Mouse (Mus musculus): ENCODE results near the gene Fdxr.
A peak's percentile ranks its signal among the peaks of the same experiment; 100 is the strongest.

Fdxr gene

GRCm38 (mm10) chr11:115276780-115277603 lies at the start of gene Fdxr:
TSS of gene Fdxr (minus strand) at chr11:115277050.
- peak; percentile 67; the same call in 1 of the 2 replicates for TF ChIP-seq GATA4 (IDR thresholded peaks at IDR 0.05; ENCODE audit: insufficient replicate concordance, low read length)

DNA sequence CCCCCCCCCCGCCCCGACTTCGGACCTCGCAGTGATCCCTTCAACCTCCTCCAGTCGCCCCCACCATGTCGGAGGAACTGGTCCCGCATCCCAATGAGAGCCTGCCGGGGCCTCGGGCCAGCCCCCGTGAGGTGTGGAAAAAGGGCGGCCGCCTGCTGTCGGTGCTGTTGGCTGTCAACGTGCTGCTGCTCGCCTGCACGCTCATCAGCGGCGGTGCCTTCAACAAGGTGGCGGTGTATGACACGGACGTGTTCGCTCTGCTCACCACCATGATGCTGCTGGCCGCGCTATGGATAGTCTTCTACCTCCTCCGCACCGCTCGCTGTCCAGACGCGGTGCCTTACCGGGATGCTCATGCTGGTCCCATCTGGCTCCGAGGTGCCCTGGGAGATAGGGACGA lies 46.5 kb upstream of the Fdxr start:
- TF ChIP-seq GATA4 (IDR thresholded peaks at IDR 0.05; ENCODE audit: insufficient replicate concordance, low read length): no peak

DNA sequence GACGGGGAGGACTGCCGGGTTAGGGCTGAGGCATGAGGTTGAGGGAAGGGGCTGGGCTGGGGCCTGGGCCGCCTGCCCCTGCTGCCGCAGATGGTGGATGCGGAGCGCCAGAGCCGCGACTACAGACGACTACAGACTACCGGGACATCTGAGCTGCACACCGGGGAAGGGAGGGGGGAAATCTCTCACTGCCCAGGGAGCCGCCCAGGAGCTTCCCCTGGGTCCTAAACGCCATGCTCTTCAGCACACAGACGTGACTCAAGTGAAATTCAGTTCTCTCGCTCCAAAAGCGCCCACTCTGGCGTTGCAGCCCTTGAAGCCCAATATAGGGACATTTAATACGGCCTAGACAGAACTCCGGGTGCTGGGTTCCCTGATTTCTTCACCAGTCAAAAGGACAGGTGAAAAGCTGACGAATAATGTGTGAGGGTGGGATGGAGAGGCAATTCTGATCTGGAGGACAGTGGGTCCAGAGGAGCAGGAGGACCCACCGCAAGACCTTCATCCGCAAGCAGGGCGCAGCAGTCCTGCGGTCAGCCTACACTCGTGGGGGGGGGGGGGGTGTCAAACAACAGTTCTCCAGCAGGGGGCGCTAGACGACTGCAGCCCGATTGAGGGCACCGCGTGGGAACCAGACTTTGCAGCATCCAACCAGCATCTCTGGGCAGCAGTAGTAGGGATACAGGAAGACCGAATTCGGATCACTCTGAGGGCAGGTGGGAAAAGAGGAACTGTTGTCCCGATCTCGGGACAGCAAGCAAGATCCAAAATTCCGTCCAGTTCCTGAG lies 45.2 kb upstream of the Fdxr start, which contains the start of gene Ush1g:
Ush1g (minus strand) TSS at position 136 of the 788 bp plus-strand sequence.
- no peak for TF ChIP-seq GATA4 (IDR thresholded peaks at IDR 0.05; ENCODE audit: insufficient replicate concordance, low read length)

DNA sequence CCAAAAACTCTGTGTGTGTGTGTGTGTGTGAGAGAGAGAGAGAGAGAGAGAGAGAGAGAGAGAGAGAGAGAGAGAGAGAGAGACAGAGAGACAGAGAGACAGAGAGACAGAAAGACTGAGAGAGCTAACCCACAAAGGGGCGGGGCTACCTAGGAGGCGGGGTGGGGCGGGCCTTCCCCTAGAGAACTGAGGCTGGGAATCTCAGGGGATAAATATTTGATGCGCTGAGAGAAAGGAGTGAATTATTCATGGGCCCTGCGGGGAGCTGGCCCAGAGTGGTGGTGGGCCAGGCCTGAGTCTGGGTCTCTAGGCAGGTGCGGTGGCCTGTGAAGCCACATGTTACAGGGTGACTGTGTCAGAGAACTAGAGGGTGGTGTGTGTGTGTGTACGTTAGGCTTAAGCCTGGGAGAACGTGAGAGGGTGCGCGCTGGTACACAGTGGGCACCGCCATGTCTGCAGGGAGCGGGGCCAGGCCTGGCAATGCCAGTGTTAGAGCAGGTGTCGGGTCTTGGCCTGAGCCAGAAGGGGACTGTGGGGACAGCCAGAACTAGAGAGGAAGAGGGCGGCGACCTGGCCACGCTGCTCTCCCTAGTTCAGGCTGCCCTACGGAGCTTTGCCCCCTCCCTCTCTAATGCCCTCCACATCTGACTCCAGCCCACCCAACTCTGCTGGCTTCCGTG lies 43.0 kb upstream of the Fdxr start:
- no peak for TF ChIP-seq GATA4 (IDR thresholded peaks at IDR 0.05; ENCODE audit: insufficient replicate concordance, low read length)

DNA sequence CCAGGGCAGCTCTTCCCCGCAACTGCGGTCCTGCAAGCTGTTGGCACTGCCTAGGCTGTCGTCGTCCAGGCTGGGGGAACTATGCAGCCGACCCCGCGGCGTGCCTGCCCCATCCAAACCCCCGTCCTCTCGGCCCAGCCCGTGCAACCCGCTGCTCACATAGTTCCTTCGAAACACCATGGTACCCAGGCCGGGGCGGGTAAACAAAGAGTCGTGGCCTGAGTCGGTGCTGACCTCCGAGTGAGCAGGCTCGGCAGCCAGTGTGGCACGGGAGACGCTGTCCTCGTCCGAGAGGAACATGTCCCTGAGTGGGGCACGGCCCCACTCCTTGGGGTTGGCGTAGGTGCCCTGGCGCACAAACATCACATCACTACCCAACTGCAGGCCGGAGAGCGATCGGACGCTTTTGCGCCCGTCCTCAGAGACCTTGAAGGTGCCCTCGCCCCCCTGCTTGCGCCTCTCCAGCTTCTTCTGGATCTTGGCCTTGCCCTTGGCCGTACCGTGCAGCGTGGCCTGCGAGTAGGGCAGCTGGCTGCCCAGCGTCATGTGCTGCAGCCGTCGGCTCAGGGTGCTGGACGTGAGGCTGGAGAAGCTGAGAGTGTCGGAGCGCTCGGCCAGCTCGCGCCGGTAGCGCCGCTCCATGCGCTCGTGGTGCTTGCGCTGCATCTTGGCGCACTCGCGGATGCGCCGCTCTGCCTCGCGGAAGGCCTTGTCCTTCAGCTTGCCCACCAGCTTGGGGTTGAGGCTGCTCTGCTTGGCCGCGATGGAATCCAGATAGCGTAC lies 41.6 kb upstream of the Fdxr start:
- no peak for TF ChIP-seq GATA4 (IDR thresholded peaks at IDR 0.05; ENCODE audit: insufficient replicate concordance, low read length)

GRCm38 (mm10) chr11:115317204-115317603 lies 40.4 kb upstream of the Fdxr start:
- TF ChIP-seq GATA4 (IDR thresholded peaks at IDR 0.05; ENCODE audit: insufficient replicate concordance, low read length): no peak

- no peak for TF ChIP-seq GATA4 (IDR thresholded peaks at IDR 0.05; ENCODE audit: insufficient replicate concordance, low read length)
Observed at GRCm38 (mm10) chr11:115314249-115314648, 37.4 kb upstream of the Fdxr start.

- no peak for TF ChIP-seq GATA4 (IDR thresholded peaks at IDR 0.05; ENCODE audit: insufficient replicate concordance, low read length)
Observed at GRCm38 (mm10) chr11:115308781-115309180, 31.9 kb upstream of the Fdxr start.

DNA sequence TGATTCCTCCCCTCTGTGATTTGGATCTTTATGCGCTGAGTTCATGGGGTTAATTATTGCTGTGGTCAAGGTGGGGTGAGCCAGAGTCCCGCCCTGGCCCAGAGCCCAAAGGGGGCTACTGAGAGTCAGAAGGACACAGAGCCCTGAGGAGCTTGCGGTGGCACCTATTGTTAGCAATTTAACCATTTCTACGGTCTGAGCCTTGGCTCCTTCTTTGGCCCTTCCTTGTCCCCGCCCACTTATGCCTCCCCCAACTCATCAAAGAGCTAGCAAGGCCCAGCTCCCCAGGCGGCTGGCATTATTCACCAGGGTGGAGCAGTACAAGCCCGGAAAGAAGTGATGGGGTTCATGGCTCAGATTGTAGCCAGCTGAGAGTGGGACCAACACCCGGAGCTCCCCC lies 30.0 kb upstream of the Fdxr start, which contains the start of gene Otop2:
Otop2 (plus strand) TSS at position 301 of the 400 bp plus-strand sequence.
- no peak for TF ChIP-seq GATA4 (IDR thresholded peaks at IDR 0.05; ENCODE audit: insufficient replicate concordance, low read length)

DNA sequence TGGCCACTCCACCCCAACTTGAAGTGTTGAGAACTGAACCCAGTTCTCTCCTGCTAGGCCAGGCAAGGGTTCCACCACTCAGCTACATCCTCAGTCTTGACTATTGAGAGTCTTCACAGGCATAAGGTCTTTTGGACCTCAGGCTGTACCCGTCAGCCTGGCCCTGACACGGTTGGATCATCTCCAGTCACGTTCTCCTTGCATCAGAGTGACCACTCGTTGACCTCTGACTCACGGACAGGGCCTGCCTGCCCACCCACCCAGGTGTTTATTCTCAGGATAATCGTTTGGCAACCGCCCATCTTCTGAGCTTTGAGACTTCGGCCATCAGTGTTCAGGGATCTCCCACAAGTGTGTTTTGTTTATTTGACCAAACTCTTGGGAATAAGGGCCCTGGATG lies 26.3 kb upstream of the Fdxr start:
- TF ChIP-seq GATA4 (IDR thresholded peaks at IDR 0.05; ENCODE audit: insufficient replicate concordance, low read length): no peak

DNA sequence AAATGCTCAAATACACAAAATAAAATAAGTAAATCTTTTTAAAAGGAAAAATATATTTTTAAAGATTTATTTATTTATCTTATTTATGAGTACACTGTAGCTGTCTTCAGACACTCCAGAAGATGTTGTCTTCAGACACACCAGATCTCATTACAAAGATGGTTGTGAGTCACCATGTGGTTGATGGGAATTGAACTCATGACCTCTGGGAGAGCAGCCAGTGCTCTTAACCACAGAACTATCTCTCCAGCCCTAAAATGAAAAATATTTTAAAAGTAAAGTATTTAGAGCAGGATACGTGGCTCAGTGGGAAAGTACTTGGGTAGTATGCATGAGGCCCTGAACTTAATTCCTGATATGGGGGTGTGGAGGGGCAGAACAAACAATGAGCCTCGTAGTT lies 24.5 kb upstream of the Fdxr start:
- TF ChIP-seq GATA4 (IDR thresholded peaks at IDR 0.05; ENCODE audit: insufficient replicate concordance, low read length): no peak

- TF ChIP-seq GATA4 (IDR thresholded peaks at IDR 0.05; ENCODE audit: insufficient replicate concordance, low read length): no peak
Observed at GRCm38 (mm10) chr11:115300745-115301144, 23.9 kb upstream of the Fdxr start.

DNA sequence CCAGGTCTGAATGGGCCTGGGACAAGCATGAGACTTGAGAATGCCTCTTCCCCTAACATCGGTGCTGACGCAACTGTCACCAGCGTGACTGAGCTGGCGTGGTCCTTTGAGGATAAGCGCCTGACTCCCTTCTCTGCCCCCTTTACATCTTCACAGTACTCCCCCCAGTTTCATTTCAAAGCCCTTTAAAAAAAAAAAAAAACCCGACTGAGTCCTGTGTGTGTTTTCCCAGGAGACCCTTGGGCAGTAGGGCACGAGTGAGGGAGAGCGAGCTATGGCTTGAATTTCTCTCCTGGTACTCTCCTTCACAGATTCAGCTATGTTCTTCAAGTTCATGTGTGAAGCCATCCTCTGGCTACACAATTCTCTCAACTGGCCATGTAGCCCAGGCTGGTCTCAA lies 21.3 kb upstream of the Fdxr start:
- TF ChIP-seq GATA4 (IDR thresholded peaks at IDR 0.05; ENCODE audit: insufficient replicate concordance, low read length): no peak

DNA sequence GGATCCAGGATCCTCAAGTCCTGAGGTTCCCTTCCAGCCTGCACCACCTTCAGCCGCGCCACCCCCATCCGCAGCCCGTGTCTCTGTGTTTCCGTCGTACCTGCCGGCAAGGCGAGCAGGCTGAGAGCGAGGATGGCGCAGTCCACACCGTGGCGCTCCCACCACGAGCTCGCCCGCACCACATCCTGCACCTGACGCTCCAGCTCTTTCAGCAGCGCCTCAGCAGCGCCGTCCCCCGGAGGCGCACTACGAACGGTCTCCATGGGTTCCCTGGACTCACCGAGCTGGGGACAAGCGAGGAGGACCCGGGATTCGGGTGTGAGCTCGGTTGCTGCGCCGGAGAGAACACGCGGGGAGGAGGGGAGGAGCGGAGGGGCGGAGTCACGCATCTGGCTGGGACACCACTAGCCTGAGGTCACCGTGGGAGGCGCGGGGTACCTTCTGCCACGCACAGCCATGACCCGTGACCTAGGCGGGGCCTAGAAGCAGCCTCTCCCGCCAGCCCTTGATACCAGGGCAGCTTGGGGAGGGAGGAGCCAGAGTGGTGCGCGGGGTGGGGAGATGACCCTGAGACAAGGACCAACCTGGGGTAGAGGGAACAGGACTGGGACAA lies 20.5 kb upstream of the Fdxr start, which contains the start of gene Fads6:
Fads6 (minus strand) TSS at position 450 of the 613 bp plus-strand sequence.
- TF ChIP-seq GATA4 (IDR thresholded peaks at IDR 0.05; ENCODE audit: insufficient replicate concordance, low read length): no peak
